Mouse (Mus musculus) NIH3T3 (cell line): Measurements from ENCODE around the gene Peli2.

ENCODE experiments used
- DNase-seq: peaks from one replicate; pipeline ENCODE4 v3.0.0-alpha.2; 2012; ENCODE audit warnings: low read depth

Peli2 gene

GRCm38 (mm10) chr14:48153064-48153463 lies 32.4 kb downstream of the Peli2 start:
- DNase-seq = no peak

DNA sequence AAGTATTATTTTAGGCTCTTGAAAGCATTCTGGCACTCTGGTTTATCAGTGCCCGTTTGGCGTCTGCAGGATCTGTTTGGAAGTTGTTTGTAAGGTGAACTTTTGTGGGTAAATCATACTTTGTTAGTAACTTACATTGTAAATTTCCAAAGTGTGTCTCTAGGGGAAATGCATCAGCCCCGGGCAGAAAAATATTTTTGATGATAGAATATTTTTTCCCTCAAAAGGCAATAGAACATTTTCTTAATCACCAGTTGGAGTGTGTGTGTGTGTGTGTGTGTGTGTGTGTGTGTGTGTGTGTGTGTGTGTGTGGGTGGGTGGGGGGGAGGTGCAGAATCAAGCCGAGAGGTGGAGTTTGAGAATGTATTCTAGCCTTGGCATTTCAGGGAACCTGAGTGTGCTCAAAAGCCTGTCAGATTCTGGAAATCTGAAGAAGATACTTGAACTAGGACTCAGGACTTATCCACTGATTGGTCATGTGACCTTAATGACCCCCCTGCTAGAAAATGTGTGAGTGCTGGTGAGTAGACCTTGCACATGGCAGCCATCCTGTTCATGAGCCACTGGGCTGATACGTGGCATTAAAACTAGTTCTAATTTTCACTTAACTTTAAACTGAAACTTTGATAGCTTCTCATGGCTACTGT lies 33.4 kb downstream of the Peli2 start:
- DNase-seq = peak; percentile 75

DNA sequence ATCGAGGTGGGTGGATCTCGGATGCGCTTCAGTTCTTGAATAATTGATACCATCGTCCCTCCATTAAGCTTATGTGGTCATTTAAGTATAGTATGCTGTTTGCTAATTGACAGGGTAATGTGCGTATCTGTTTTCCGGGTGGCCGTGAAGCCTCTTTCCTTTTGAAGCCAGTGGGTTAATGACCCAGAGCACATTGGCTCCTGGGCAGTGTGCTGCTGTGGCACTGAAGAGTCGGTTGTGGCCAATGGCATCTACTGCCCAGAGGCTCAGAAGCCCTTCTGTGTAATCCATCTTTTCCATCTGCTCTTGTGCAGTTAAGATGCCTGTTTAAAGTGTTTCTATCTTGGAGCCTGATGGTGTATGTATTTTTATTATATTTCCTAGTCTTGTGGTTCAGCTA lies 34.0 kb downstream of the Peli2 start:
- no peak for DNase-seq

- DNase-seq = no peak
These were observed 34.5 kb downstream of the Peli2 start for GRCm38 (mm10) chr14:48155153-48155552.

GRCm38 (mm10) chr14:48157085-48157484 lies 36.5 kb downstream of the Peli2 start:
- DNase-seq = no peak

DNA sequence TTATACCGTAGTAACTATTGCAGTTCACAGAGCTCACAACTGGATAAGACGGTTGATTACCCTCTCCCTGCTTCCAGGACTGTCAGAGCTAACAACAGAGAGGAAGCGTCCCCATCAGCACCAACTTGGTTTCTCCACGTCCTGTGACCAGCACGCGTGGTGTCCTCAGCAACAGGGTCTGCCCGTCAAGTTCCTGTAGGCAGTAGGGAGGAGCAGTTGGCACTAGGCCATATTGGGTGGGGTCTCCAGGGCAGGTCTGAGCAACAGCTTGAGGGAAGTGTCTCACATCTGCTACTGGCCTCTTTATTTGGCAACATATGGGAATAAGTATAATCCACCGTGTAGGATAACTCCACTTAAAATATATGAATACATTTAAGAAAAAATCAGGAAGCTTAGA lies 37.2 kb downstream of the Peli2 start:
- no peak for DNase-seq

- no peak for DNase-seq
These were observed 38.8 kb downstream of the Peli2 start for GRCm38 (mm10) chr14:48159401-48159800.

GRCm38 (mm10) chr14:48162446-48162845 lies 41.8 kb downstream of the Peli2 start:
- DNase-seq = no peak

- DNase-seq = no peak
These were observed 44.3 kb downstream of the Peli2 start for GRCm38 (mm10) chr14:48164917-48165316.

DNA sequence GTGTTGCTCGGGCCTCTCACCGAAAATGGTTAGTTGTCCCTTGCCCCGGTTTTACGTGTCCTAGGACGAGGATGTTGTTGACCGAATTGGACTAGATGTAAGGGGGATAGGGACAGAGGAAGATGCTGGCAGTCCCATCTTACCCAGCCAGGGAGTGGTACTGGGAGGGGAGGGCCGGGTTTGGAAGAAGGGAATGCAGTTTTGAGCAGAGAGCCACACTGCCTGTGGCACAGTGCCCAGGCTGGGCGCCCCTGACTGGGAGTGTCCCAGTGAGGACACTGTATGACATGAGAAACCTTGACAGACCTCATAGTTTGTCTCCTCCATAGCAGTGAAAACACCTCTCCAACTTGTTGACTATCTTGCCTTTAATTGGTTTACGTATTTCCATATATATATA lies 45.8 kb downstream of the Peli2 start:
- DNase-seq = no peak

- DNase-seq = no peak
These were observed 46.4 kb downstream of the Peli2 start for GRCm38 (mm10) chr14:48167020-48167419.

DNA sequence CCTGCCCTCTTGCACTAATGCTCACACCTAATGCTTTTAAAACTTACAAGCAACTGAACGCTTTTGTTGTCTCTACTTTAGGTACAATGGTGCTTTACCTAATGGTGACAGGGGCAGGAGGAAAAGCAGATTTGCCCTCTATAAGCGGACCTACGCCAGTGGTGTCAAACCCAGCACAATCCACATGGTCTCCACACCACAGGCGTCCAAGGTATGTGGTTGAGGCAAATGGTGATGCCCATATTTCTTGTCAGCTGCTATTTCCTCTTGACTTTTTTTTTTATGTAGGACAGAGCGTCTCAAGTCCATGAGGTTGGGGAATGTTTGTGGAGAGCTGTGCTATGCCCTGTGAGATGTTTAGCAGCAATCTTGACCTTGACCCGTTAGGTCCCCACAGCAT lies 47.5 kb downstream of the Peli2 start:
- no peak for DNase-seq

GRCm38 (mm10) chr14:48169970-48170369 lies 49.3 kb downstream of the Peli2 start:
- peak; percentile 34 for DNase-seq

- no peak for DNase-seq
These were observed 50.6 kb downstream of the Peli2 start for GRCm38 (mm10) chr14:48171268-48171667.

DNA sequence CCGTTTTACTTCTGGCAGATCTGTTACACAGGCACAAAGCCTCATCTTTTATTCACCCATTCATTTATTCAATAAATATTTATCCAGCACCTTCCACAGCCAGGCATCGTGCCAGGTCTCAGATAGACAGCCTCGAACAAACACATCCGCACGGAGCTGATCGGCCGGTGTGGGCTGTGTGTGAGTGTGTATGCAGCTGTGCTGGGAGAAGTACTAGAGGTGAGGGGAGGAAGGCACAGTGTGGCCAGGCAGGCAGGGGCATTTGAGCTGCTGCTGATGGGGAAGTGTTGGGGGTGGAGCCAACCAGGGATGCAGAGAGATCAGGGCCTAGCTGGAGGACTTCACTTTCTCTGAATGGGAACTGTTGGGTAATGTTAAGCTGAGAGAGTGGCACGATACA lies 51.4 kb downstream of the Peli2 start:
- no peak for DNase-seq

- DNase-seq = no peak
These were observed 52.3 kb downstream of the Peli2 start for GRCm38 (mm10) chr14:48172876-48173275.

DNA sequence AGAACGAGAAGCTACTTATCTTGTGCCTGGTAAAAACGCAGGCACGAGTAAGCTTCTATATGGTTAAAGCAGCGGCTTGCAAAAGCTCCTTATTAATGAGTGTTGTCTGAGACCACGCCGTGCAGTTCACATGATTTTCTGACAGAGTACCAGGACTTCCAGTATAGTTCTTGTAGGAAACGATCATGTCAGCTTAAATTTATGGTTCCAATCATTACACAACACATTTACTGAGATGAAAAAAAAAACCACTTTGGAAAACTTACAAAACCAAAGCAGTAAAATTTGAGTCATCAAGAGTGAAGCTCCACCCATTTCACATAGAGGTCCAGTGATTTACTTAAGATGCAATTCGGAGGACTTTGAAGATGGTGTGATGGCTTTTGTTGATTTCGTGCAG lies 53.2 kb downstream of the Peli2 start:
- peak; percentile 80 for DNase-seq

DNA sequence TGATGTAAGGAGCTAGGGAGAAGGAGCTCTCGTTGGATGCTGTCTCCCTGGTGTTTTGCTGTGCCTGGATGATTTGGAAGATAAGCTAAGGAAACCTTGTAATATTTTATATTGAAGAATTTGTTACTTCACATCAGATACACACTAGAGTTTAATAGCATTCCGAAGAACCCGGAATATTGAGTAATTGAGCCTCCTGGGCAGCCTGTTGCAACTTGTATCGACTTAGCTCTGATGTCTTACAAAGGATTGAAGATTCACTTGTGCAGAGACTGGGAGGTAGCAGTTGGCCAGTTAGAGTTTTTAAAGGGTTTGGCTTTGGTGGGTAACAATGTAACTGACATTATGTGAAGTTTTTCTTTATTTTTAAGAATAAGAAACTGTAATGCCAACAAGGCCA lies 53.7 kb downstream of the Peli2 start:
- DNase-seq = no peak

DNA sequence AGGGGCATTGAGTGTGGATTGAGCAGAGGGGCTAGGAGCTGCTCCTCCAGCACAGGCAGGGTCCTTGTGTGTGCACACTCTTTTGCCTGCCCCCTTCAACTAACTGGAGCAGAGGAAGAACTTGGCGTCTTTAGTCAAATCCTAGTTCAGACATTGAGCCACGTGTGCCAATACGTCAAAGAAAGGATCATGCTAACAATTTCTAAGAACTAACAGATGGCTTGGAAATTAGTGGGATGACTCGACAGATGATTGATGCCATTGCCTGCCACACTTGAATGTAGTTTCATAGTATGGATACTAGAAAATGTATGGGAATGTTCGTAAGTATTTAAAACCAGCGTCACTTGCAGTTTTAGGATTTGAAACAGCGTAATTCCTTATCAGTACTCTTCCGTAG lies 54.5 kb downstream of the Peli2 start:
- peak; percentile 43 for DNase-seq

GRCm38 (mm10) chr14:48178304-48178995 lies 57.8 kb downstream of the Peli2 start:
- no peak for DNase-seq

DNA sequence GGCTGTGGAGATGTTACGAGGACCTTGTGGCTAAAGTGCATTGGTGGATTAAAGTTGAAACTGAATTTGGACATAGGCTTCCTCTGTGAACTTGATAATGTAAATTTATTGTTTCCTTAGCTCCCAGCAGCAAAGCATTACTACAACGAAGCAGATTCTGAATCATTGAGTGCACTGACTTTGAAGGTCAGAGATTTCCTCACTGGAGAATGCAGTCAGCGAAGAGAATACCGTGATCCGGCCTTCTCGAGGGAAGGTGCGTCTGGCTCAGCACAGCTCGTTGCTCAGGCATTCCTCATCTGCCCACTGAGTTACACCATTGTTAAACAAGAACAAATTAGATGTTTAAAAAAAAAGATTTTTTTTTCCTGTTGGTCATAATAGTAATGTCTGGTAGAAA lies 58.4 kb downstream of the Peli2 start:
- DNase-seq = no peak

GRCm38 (mm10) chr14:48186302-48186701 lies 65.7 kb downstream of the Peli2 start:
- no peak for DNase-seq

GRCm38 (mm10) chr14:48187100-48187499 lies 66.5 kb downstream of the Peli2 start:
- DNase-seq = no peak

DNA sequence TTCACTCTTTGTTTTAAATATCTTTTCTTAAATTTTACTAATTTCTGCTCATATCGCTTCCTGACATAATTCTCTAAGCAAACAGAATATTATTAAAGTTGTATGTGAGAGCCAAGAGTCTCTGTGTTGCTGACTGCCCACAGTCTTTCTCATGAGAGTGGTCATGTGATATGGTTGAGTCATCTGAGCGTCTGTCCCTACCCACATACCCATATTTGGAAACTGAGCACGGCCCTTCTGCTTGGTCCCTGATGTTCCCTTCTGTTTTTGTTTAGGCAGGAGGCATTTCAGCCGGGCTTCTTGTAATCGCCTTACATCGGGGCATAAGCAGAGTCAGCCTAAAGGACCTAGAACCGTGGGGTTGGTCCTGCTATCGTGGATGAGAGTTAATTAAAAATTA lies 68.7 kb downstream of the Peli2 start:
- peak; percentile 58 for DNase-seq
